ENCODE assay signal across 7 mouse cellular contexts in the genomic region with DNA sequence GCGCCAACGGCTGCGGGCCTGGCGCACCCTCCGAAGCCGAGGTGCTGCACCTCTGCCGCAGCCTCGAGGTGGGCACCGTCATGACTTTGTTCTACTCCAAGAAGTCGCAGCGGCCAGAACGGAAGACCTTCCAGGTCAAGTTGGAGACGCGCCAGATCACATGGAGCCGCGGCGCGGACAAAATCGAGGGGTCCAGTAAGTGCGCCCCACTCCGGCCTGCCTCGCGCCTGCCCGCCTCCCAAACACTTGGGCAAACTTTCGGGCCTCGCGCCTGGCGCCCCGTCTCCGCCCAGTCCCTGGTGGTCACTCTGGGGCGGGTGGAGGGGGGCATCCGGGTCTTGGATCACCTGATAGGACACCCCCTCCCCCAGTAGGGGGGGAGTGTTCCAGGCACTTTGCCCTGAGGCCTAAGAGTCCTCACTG. TPM values are rescaled to one million over a fixed set of nuclear protein-coding genes. Genes with fewer than 3 reads are reported as not detected.
DNase-seq lines count a peak whose midpoint lies in the region; ATAC-seq lines count a peak whose summit lies in the region.

No protein-coding gene starts in this region.

- peak overlapping the region; percentile 87 for H3K4me3 ChIP-seq in intestine, embryonic 14.5 days (ENCODE audit: low read depth, low read length)
- peak overlapping the region; percentile 79 for H3K4me3 ChIP-seq in stomach, embryonic 16.5 days (replicated peaks; ENCODE audit: low read length)

- peak; percentile 77 to 91 for DNase-seq in adrenal gland, adult (ENCODE audit: inconsistent age in 2 of 2, low spot score in 1 of 2)
- DNase-seq in cerebellum, postnatal 4 days (ENCODE audit: low spot score in 2 of 2), result peak; percentile 57 to 70
- DNase-seq in gastrocnemius, postnatal 25 days, result peak; percentile 75
- no peak for DNase-seq in intestine, embryonic 14.5 days (ENCODE audit: low spot score)
- DNase-seq in left cerebral cortex, postnatal 14 days (ENCODE audit: low spot score in 2 of 2), result peak; percentile 60 to 73
- DNase-seq in mesoderm, embryonic 11.5 days (ENCODE audit: low read depth, low spot score), result peak; percentile 68

- ATAC-seq in intestine, embryonic 14.5 days (replicated peaks; ENCODE audit: low FRiP score, low TSS enrichment, low read depth), result peak; percentile 22
- ATAC-seq in stomach, embryonic 16.5 days (ENCODE audit: insufficient read depth, low FRiP score), result peak; percentile 14

- H3K9ac ChIP-seq in intestine, embryonic 14.5 days (ENCODE audit: low read length), result peak overlapping the region; percentile 99
- H3K9ac ChIP-seq in stomach, embryonic 16.5 days (ENCODE audit: low read length), result peak overlapping the region; percentile 88

- intact Hi-C loops in left cerebral cortex, postnatal 14 days (cut with DNase I), result loop anchor here (5.0 kb wide), 2 partner anchors 140 to 155 kb away; a partner anchor contains a TSS

- H3K4me2 ChIP-seq in intestine, embryonic 14.5 days (ENCODE audit: low read length), result peak overlapping the region; percentile 88
- peak overlapping the region; percentile 90 for H3K4me2 ChIP-seq in stomach, embryonic 16.5 days (ENCODE audit: low read depth, low read length)

- peaks cover 33% of the 10 kb centered on the region for H3K4me1 ChIP-seq in intestine, embryonic 14.5 days (replicated peaks; ENCODE audit: control insufficient read depth, insufficient read depth, low read length)
- H3K4me1 ChIP-seq in stomach, embryonic 16.5 days (ENCODE audit: control insufficient read depth, insufficient read depth, low read length), result peaks cover 43% of the 10 kb centered on the region

- peaks cover 24% of the 10 kb centered on the region for H3K36me3 ChIP-seq in intestine, embryonic 14.5 days (ENCODE audit: control insufficient read depth, insufficient read depth, low read length)
- H3K36me3 ChIP-seq in stomach, embryonic 16.5 days (ENCODE audit: control insufficient read depth, insufficient read depth, low read length), result 0 out of 2 replicates have a peak, but pooled peaks cover 6% of the 10 kb centered on the region

- under 1% methylated on average over 32 of the region's 32 CpGs for WGBS in intestine, embryonic 14.5 days
- WGBS in stomach, embryonic 16.5 days, result under 1% methylated on average over 32 of the region's 32 CpGs

- no peaks in the 10 kb centered on the region for H3K9me3 ChIP-seq in intestine, embryonic 14.5 days (ENCODE audit: control insufficient read depth, low read length)
- no peaks in the 10 kb centered on the region for H3K9me3 ChIP-seq in stomach, embryonic 16.5 days (replicated peaks; ENCODE audit: control insufficient read depth, low read length)

- no peaks in the 10 kb centered on the region for H3K27me3 ChIP-seq in intestine, embryonic 14.5 days (replicated peaks; ENCODE audit: control insufficient read depth, insufficient read depth, low read length)
- no peaks in the 10 kb centered on the region for H3K27me3 ChIP-seq in stomach, embryonic 16.5 days (ENCODE audit: control insufficient read depth, insufficient read depth, low read length)

- peak overlapping the region; percentile 97 for H3K27ac ChIP-seq in intestine, embryonic 14.5 days (ENCODE audit: low read depth)
- H3K27ac ChIP-seq in stomach, embryonic 16.5 days (ENCODE audit: low read length), result peak overlapping the region; percentile 91

RNA-seq across cellular contexts. Expression of a gene that starts 0.8 kb away (rescaled TPM):
- 10 to 100 TPM; 19.8 to 24.5 TPM for total RNA-seq in gastrocnemius, postnatal 25 days (2021)
- 45.0 and 47.7 TPM in 2 replicates for polyA plus RNA-seq in intestine, embryonic 14.5 days (2014; fragmentation: Nextera tagmentation; extraction: Ambion mirVana)
- total RNA-seq in left cerebral cortex, postnatal 14 days (2021), result 100 to 1,000 TPM; 113 to 115 TPM
- polyA plus RNA-seq in stomach, embryonic 16.5 days (2015; fragmentation: Nextera tagmentation; extraction: Ambion mirVana), result 28.6 and 32.5 TPM in 2 replicates

Comparison
In these comparisons a context has a peak if more than half of its experiments do, and no peak if none do; other contexts are left out.
1. RNA of a gene that starts 0.8 kb away (total RNA-seq): 113 to 115 TPM in left cerebral cortex, postnatal 14 days; 19.8 to 24.5 TPM in gastrocnemius, postnatal 25 days; every median in the first group is over 4 times any median in the second.